Mouse (Mus musculus) liver, embryonic 15.5 days (tissue): Measurements from ENCODE around the gene Ccs. TPM values are rescaled to one million over a fixed set of nuclear protein-coding genes. Genes with fewer than 3 reads are reported as not detected.
"Not testable (repeated sequence)": the region's sequence is repeated elsewhere in the genome, so short reads cannot be mapped to it uniquely, and the experiment has no call there.

ENCODE experiments used
- ATAC-seq: fragments of 200-750 bp; cut with Nextera tagmentation; 2 replicates; pipeline ENCODE4 v1.8.0; 2017; ENCODE audit warnings: moderate number of reproducible peaks, mild to moderate bottlenecking, moderate library complexity; ENCODE audit not compliant: insufficient read depth
- H3K27ac ChIP-seq: fragments of 300-500 bp; sonication (generic); replicated peaks from 2 replicates; pipeline ENCODE4 v1.5.1; 2015; ENCODE audit warnings: mild to moderate bottlenecking, inconsistent platforms
- H3K27me3 ChIP-seq: fragments of 300-500 bp; sonication (generic); 2 replicates; pipeline ENCODE4 v1.6.1; 2015; ENCODE audit warnings: mild to moderate bottlenecking, inconsistent platforms
- H3K36me3 ChIP-seq: fragments of 300-500 bp; sonication (generic); replicated peaks from 2 replicates; pipeline ENCODE4 v1.6.1; 2015; ENCODE audit warnings: moderate library complexity, mild to moderate bottlenecking, inconsistent platforms
- H3K4me1 ChIP-seq: fragments of 300-500 bp; sonication (generic); replicated peaks from 2 replicates; pipeline ENCODE4 v1.6.1; 2015; ENCODE audit warnings: inconsistent platforms
- H3K4me2 ChIP-seq: fragments of 300-500 bp; sonication (generic); 2 replicates; pipeline ENCODE4 v1.6.1; 2015; ENCODE audit warnings: moderate library complexity, mild to moderate bottlenecking, inconsistent platforms
- H3K4me3 ChIP-seq: fragments of 300-500 bp; sonication (generic); replicated peaks from 2 replicates; pipeline ENCODE4 v1.5.1; 2015; ENCODE audit warnings: mild to moderate bottlenecking, inconsistent platforms
- H3K9ac ChIP-seq: fragments of 300-500 bp; sonication (generic); 2 replicates; pipeline ENCODE4 v1.6.1; 2015; ENCODE audit warnings: moderate library complexity, mild to moderate bottlenecking, inconsistent platforms
- H3K9me3 ChIP-seq: fragments of 300-500 bp; sonication (generic); replicated peaks from 2 replicates; pipeline ENCODE4 v1.6.1; 2016; ENCODE audit warnings: inconsistent platforms
- WGBS: fragments of 180-500 bp; shearing (Covaris S2); methylation state at CpG from one replicate; pipeline ENCODE4 v1.1.7; 2015; ENCODE audit warnings: mixed read lengths; ENCODE audit not compliant: insufficient replicate concordance; 5-methylcytosine and 5-hydroxymethylcytosine counted together
- polyA plus RNA-seq: library from polyadenylated mRNA; unstranded; fragments of >200 nt; fragmentation: Nextera tagmentation; extraction: Ambion mirVana; gene quantifications from 2 replicates; pipeline ENCODE4 v1.2.1, GENCODE M21; 2015

Ccs gene
- polyA plus RNA-seq, 1 experiment from 2014 or later = 52.4 TPM

GRCm38 (mm10) chr19:4836096-4836495, 3.0 kb downstream of the Ccs start:
- Histone ChIP-seq H3K27ac (peak overlapping the region; percentile 26), H3K27me3 (peaks cover 17% of the 10 kb centered on the region), H3K9ac (no peak overlapping the region), H3K4me2 (no peak overlapping the region), H3K9me3 (no peaks in the 10 kb centered on the region), H3K4me3 (no peak overlapping the region), H3K4me1 (peaks cover 48% of the 10 kb centered on the region), H3K36me3 (peaks cover 16% of the 10 kb centered on the region)
- 75% methylated on average over 2 of the region's 2 CpGs for WGBS
- ATAC-seq = no peak

GRCm38 (mm10) chr19:4833977-4834376, 5.2 kb downstream of the Ccs start:
- Histone ChIP-seq H3K4me1 (peaks cover 35% of the 10 kb centered on the region), H3K4me3 (no peak overlapping the region), H3K9ac (no peak overlapping the region), H3K4me2 (no peak overlapping the region), H3K27me3 (no peaks in the 10 kb centered on the region), H3K27ac (no peak overlapping the region), H3K9me3 (no peaks in the 10 kb centered on the region), H3K36me3 (peaks cover 16% of the 10 kb centered on the region)
- no peak for ATAC-seq
- 87% methylated on average over 8 of the region's 8 CpGs for WGBS

GRCm38 (mm10) chr19:4829156-4829555, 10.0 kb downstream of the Ccs start:
- H3K4me1 ChIP-seq = peaks cover 10% of the 10 kb centered on the region
- no peak overlapping the region for H3K4me3 ChIP-seq
- H3K9ac ChIP-seq = no peak overlapping the region
- no peak overlapping the region for H3K27ac ChIP-seq
- peaks cover 36% of the 10 kb centered on the region for H3K36me3 ChIP-seq
- ATAC-seq = no peak
- H3K9me3 ChIP-seq = no peaks in the 10 kb centered on the region
- H3K27me3 ChIP-seq = no peaks in the 10 kb centered on the region
- H3K4me2 ChIP-seq = no peak overlapping the region
- WGBS = 83% methylated on average over 7 of the region's 7 CpGs

GRCm38 (mm10) chr19:4828444-4829114, 10.6 kb downstream of the Ccs start:
- WGBS = 72% methylated on average over 16 of the region's 16 CpGs

GRCm38 (mm10) chr19:4820678-4821303, 18.3 kb downstream of the Ccs start:
- Histone ChIP-seq H3K27me3 (peaks cover 5% of the 10 kb centered on the region; the same call in 1 of the 2 replicates), H3K9me3 (no peaks in the 10 kb centered on the region), H3K4me3 (no peak overlapping the region), H3K4me2 (no peak overlapping the region), H3K4me1 (no peaks in the 10 kb centered on the region), H3K36me3 (peaks cover 19% of the 10 kb centered on the region), H3K27ac (no peak overlapping the region), H3K9ac (no peak overlapping the region)
- 66% methylated on average over 5 of the region's 5 CpGs for WGBS
- ATAC-seq = peak; percentile 70

More at GRCm38 (mm10) chr19:4828444-4829114, 10.6 kb downstream of the Ccs start:
- Histone ChIP-seq H3K27me3 (no peaks in the 10 kb centered on the region), H3K4me1 (peaks cover 10% of the 10 kb centered on the region), H3K9me3 (no peaks in the 10 kb centered on the region), H3K4me3 (no peak overlapping the region), H3K36me3 (peaks cover 37% of the 10 kb centered on the region), H3K4me2 (no peak overlapping the region), H3K9ac (no peak overlapping the region), H3K27ac (no peak overlapping the region)
- no peak for ATAC-seq

GRCm38 (mm10) chr19:4817182-4817835, 21.8 kb downstream of the Ccs start:
- H3K4me2 ChIP-seq = no peak overlapping the region
- no peak overlapping the region for H3K27ac ChIP-seq
- 59% methylated on average over 1 of the region's 1 CpGs for WGBS
- H3K27me3 ChIP-seq = peaks cover 5% of the 10 kb centered on the region; the same call in 1 of the 2 replicates
- no peak overlapping the region for H3K9ac ChIP-seq
- peak; percentile 51; the same call in 1 of the 2 replicates for ATAC-seq
- peaks cover 2% of the 10 kb centered on the region for H3K4me1 ChIP-seq
- no peaks in the 10 kb centered on the region for H3K36me3 ChIP-seq
- no peak overlapping the region for H3K4me3 ChIP-seq
- H3K9me3 ChIP-seq = no peaks in the 10 kb centered on the region

- H3K36me3 ChIP-seq = no peaks in the 10 kb centered on the region
- WGBS = 86% methylated on average over 6 of the region's 6 CpGs
- H3K4me1 ChIP-seq = peaks cover 22% of the 10 kb centered on the region
These were observed 26.1 kb downstream of the Ccs start for GRCm38 (mm10) chr19:4813015-4813414.

GRCm38 (mm10) chr19:4812334-4812949, 26.7 kb downstream of the Ccs start:
- peak overlapping the region; percentile 72 for H3K9ac ChIP-seq
- H3K4me1 ChIP-seq = peaks cover 27% of the 10 kb centered on the region
- peak overlapping the region; percentile 72 for H3K4me2 ChIP-seq
- peak overlapping the region; percentile 83 for H3K4me3 ChIP-seq
- H3K9me3 ChIP-seq, ATAC-seq, H3K27me3 ChIP-seq, H3K36me3 ChIP-seq: not testable (repeated sequence)
- 65% methylated on average over 8 of the region's 8 CpGs for WGBS
- peak overlapping the region; percentile 94 for H3K27ac ChIP-seq

More at GRCm38 (mm10) chr19:4813015-4813414, 26.1 kb downstream of the Ccs start:
- Histone ChIP-seq H3K9me3 (no peaks in the 10 kb centered on the region), H3K27ac (no peak overlapping the region), H3K4me3 (no peak overlapping the region), H3K9ac (no peak overlapping the region), H3K27me3 (no peaks in the 10 kb centered on the region), H3K4me2 (no peak overlapping the region)
- ATAC-seq = no peak

- H3K27me3 ChIP-seq = no peaks in the 10 kb centered on the region
- H3K36me3 ChIP-seq = no peaks in the 10 kb centered on the region
- peak overlapping the region; percentile 72 for H3K4me2 ChIP-seq
- peak overlapping the region; percentile 72 for H3K9ac ChIP-seq
- 3% methylated on average over 12 of the region's 12 CpGs for WGBS
- peaks cover 32% of the 10 kb centered on the region for H3K4me1 ChIP-seq
- H3K4me3 ChIP-seq = peak overlapping the region; percentile 83
- no peak; the same call in 1 of the 2 replicates for ATAC-seq
- H3K9me3 ChIP-seq = no peaks in the 10 kb centered on the region
- peak overlapping the region; percentile 94 for H3K27ac ChIP-seq
These were observed 27.3 kb downstream of the Ccs start for GRCm38 (mm10) chr19:4811909-4812242.

- Histone ChIP-seq H3K4me3 (peak within 1 kb of the TSS; percentile 83), H3K27me3 (no peaks in the 10 kb centered on the region), H3K9me3 (no peaks in the 10 kb centered on the region), H3K36me3 (no peaks in the 10 kb centered on the region), H3K4me2 (peak within 1 kb of the TSS; percentile 76), H3K27ac (peak within 1 kb of the TSS; percentile 94), H3K4me1 (peaks cover 32% of the 10 kb centered on the region), H3K9ac (peak within 1 kb of the TSS; percentile 82)
- ATAC-seq = peak; percentile 93
- WGBS = under 1% methylated on average over 83 of the region's 83 CpGs
These were observed 27.8 kb downstream of the Ccs start, which contains the start of the genes Gm21992 and Rbm14 for GRCm38 (mm10) chr19:4811063-4811908. TSS of gene Gm21992 (minus strand) at chr19:4811612. TSS of gene Rbm14 (minus strand) at chr19:4811634.
